Mouse (Mus musculus) midbrain, embryonic 12.5 days (tissue): ENCODE measurements around the gene Bcat2. TPM values are rescaled to one million over a fixed set of nuclear protein-coding genes. Genes with fewer than 3 reads are reported as not detected.

Experiments
- ATAC-seq: fragments of 200-750 bp; cut with Nextera tagmentation; 2 replicates; pipeline ENCODE4 v1.8.0; 2017; ENCODE audit warnings: low read depth, moderate TSS enrichment, moderate library complexity; ENCODE audit not compliant: low FRiP score
- H3K27ac ChIP-seq: fragments of 300-500 bp; sonication (generic); replicated peaks from 2 replicates; pipeline ENCODE4 v1.5.1; 2016; ENCODE audit warnings: mild to moderate bottlenecking
- H3K27me3 ChIP-seq: fragments of 300-500 bp; sonication (generic); 2 replicates; pipeline ENCODE4 v1.6.1; 2016; ENCODE audit warnings: mild to moderate bottlenecking
- H3K36me3 ChIP-seq: fragments of 300-500 bp; sonication (generic); 2 replicates; pipeline ENCODE4 v1.6.1; 2016
- H3K4me1 ChIP-seq: fragments of 300-500 bp; sonication (generic); 2 replicates; pipeline ENCODE4 v1.6.1; 2016
- H3K4me2 ChIP-seq: fragments of 300-500 bp; sonication (generic); replicated peaks from 2 replicates; pipeline ENCODE4 v1.6.1; 2016; ENCODE audit warnings: mild to moderate bottlenecking, moderate library complexity
- H3K4me3 ChIP-seq: fragments of 300-500 bp; sonication (generic); 2 replicates; pipeline ENCODE4 v1.5.1; 2016; ENCODE audit warnings: mild to moderate bottlenecking
- H3K9ac ChIP-seq: fragments of 300-500 bp; sonication (generic); replicated peaks from 2 replicates; pipeline ENCODE4 v1.6.1; 2016; ENCODE audit warnings: mild to moderate bottlenecking, moderate library complexity
- H3K9me3 ChIP-seq: fragments of 300-500 bp; sonication (generic); 2 replicates; pipeline ENCODE4 v1.6.1; 2016; ENCODE audit warnings: mild to moderate bottlenecking
- whole genome bisulfite sequencing: fragments of 180-500 bp; shearing (Covaris S2); methylation state at CpG from one replicate; pipeline ENCODE4 v1.1.7; 2016; 5-methylcytosine and 5-hydroxymethylcytosine counted together
- polyA plus RNA-seq: library from polyadenylated mRNA; unstranded; fragments of >200 nt; fragmentation: Nextera tagmentation; extraction: Ambion mirVana; gene quantifications from 2 replicates; pipeline ENCODE4 v1.2.1, GENCODE M21; 2016

The Bcat2 gene
- polyA plus RNA-seq, 1 experiment from 2014 or later, result 23.8 TPM

- H3K4me3 ChIP-seq, result no peak overlapping the region
- no peak overlapping the region for H3K4me2 ChIP-seq
- H3K36me3 ChIP-seq, result peaks cover 6% of the 10 kb centered on the region
- H3K27me3 ChIP-seq, result peaks cover 40% of the 10 kb centered on the region
- no peaks in the 10 kb centered on the region for H3K9me3 ChIP-seq
- 92% methylated on average over 10 of the region's 11 CpGs for WGBS
- no peak overlapping the region for H3K9ac ChIP-seq
- no peak for ATAC-seq
- peaks cover 12% of the 10 kb centered on the region for H3K4me1 ChIP-seq
- no peak overlapping the region for H3K27ac ChIP-seq
Measured at GRCm38 (mm10) chr7:45634946-45635681, 65.2 kb downstream of the Bcat2 start.

GRCm38 (mm10) chr7:45635711-45636688 is 66.0 kb downstream of the Bcat2 start:
- no peak overlapping the region for H3K4me3 ChIP-seq
- no peak overlapping the region for H3K9ac ChIP-seq
- H3K27me3 ChIP-seq, result peaks cover 40% of the 10 kb centered on the region
- peaks cover 6% of the 10 kb centered on the region for H3K36me3 ChIP-seq
- no peak for ATAC-seq
- no peaks in the 10 kb centered on the region for H3K9me3 ChIP-seq
- WGBS, result 92% methylated on average over 15 of the region's 15 CpGs
- H3K4me1 ChIP-seq, result peaks cover 12% of the 10 kb centered on the region
- H3K4me2 ChIP-seq, result no peak overlapping the region
- no peak overlapping the region for H3K27ac ChIP-seq

GRCm38 (mm10) chr7:45637710-45638109 is 67.8 kb downstream of the Bcat2 start:
- no peak for ATAC-seq
- Histone ChIP-seq H3K4me3 (no peak overlapping the region), H3K9me3 (no peaks in the 10 kb centered on the region), H3K36me3 (peaks cover 6% of the 10 kb centered on the region), H3K27me3 (peaks cover 23% of the 10 kb centered on the region), H3K9ac (no peak overlapping the region), H3K4me1 (peaks cover 17% of the 10 kb centered on the region), H3K27ac (no peak overlapping the region), H3K4me2 (no peak overlapping the region)
- 91% methylated on average over 6 of the region's 6 CpGs for WGBS

DNA sequence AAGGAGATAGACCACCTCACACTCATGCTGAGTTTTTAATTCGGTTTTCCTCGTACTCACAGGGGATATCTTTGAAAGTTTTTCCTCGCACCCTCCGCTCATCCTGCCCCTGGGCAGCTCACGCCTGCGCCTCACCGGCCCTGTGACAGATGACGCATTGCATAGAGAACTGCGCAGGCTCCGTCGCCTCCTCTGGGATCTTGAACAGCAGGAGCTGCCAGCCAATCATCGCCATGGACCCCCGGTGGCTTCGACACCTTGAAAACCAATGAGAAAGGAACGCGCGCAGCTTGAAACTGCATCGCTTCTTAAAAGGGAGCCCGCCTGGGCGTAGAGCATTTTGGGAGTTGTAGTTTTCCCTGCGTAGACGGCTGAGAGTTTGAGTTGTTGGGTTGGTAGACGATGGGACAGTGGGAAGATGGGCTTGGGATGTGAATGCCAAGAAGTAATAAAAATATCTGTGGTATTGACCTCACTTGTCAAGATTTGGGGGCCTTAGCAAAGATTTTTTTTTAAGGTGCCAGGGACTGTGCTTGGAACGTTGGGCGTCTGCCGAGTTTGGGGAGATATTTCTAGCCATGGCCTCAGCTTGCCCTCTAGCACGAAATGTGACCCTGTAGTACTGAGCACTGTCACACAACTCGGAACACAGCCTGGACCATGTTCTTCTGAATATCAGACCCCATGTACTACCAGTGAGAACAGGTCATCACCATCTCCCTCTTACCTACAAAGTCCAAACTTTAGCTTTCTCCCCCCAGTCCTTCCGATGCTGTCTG is 68.9 kb downstream of the Bcat2 start:
- peaks cover 6% of the 10 kb centered on the region for H3K36me3 ChIP-seq
- peaks cover 12% of the 10 kb centered on the region for H3K27me3 ChIP-seq
- H3K27ac ChIP-seq, result no peak overlapping the region
- peak overlapping the region; percentile 24; the same call in 1 of the 2 replicates for H3K4me3 ChIP-seq
- 19% methylated on average over 29 of the region's 29 CpGs for WGBS
- H3K4me1 ChIP-seq, result peaks cover 20% of the 10 kb centered on the region
- H3K9ac ChIP-seq, result no peak overlapping the region
- peak; percentile 85 for ATAC-seq
- H3K9me3 ChIP-seq, result no peaks in the 10 kb centered on the region
- H3K4me2 ChIP-seq, result peak overlapping the region; percentile 38

Other genes with a start within 250 kb of the Bcat2 start
- 7.9 and 8.2 TPM in 2 replicates for gene Trpm4, start 236.4 kb upstream of the Bcat2 start, polyA plus RNA-seq
- gene Hrc, start 234.9 kb upstream of the Bcat2 start, polyA plus RNA-seq, result 0.24 TPM in 1 of 2 replicates, not detected in the other
- 15.0 and 15.4 TPM in 2 replicates for gene Ppfia3, start 203.1 kb upstream of the Bcat2 start, polyA plus RNA-seq
- gene Lin7b, start 199.6 kb upstream of the Bcat2 start, polyA plus RNA-seq, result 2.6 and 2.9 TPM in 2 replicates
- gene Snrnp70, start 174.4 kb upstream of the Bcat2 start, polyA plus RNA-seq, result 294 and 300 TPM in 2 replicates
- not detected in 2 replicates for gene Kcna7, start 164.5 kb upstream of the Bcat2 start, polyA plus RNA-seq
- 0.22 and 0.43 TPM in 2 replicates for gene Ntf5, start 156.5 kb upstream of the Bcat2 start, polyA plus RNA-seq
- gene Lhb, start 149.3 kb upstream of the Bcat2 start, polyA plus RNA-seq, result not detected in 2 replicates
- gene Gys1, start 135.3 kb upstream of the Bcat2 start, polyA plus RNA-seq, result 29.7 and 32.4 TPM in 2 replicates
- gene Ruvbl2, start 132.1 kb upstream of the Bcat2 start, polyA plus RNA-seq, result 140 and 153 TPM in 2 replicates
- gene Ftl1, start 110.3 kb upstream of the Bcat2 start, polyA plus RNA-seq, result 5,715 and 6,077 TPM in 2 replicates
- 241 and 250 TPM in 2 replicates for gene Bax, start 103.3 kb upstream of the Bcat2 start, polyA plus RNA-seq
- gene Tulp2, start 88.3 kb upstream of the Bcat2 start, polyA plus RNA-seq, result 0.22 TPM in 2 replicates
- gene Gm45808, start 83.3 kb upstream of the Bcat2 start, polyA plus RNA-seq, result not detected in 2 replicates
- 3.2 and 3.6 TPM in 2 replicates for gene Dhdh, start 81.3 kb upstream of the Bcat2 start, polyA plus RNA-seq
- 102 and 106 TPM in 2 replicates for gene Nucb1, start 59.7 kb upstream of the Bcat2 start, polyA plus RNA-seq
- gene Ppp1r15a, start 43.9 kb upstream of the Bcat2 start, polyA plus RNA-seq, result 15.4 and 18.5 TPM in 2 replicates
- gene Plekha4, start 43.8 kb upstream of the Bcat2 start, polyA plus RNA-seq, result 0.70 and 0.96 TPM in 2 replicates
- 0.78 TPM in 1 of 2 replicates, not detected in the other for gene Hsd17b14, start 15.3 kb upstream of the Bcat2 start, polyA plus RNA-seq
- gene Fgf21, start 45.3 kb downstream of the Bcat2 start, polyA plus RNA-seq, result not detected in 2 replicates
- not detected in 2 replicates for gene Fut1, start 47.1 kb downstream of the Bcat2 start, polyA plus RNA-seq
- 0.18 and 0.31 TPM in 2 replicates for gene Izumo1, start 51.7 kb downstream of the Bcat2 start, polyA plus RNA-seq
- 10.7 and 11.6 TPM in 2 replicates for gene Rasip1, start 57.3 kb downstream of the Bcat2 start, polyA plus RNA-seq
- gene Mamstr, start 69.8 kb downstream of the Bcat2 start, polyA plus RNA-seq, result 2.3 and 2.7 TPM in 2 replicates
- gene Fut2, start 96.2 kb downstream of the Bcat2 start, polyA plus RNA-seq, result 0.10 and 0.33 TPM in 2 replicates
- gene Ntn5, start 113.9 kb downstream of the Bcat2 start, polyA plus RNA-seq, result 0.31 TPM in 1 of 2 replicates, not detected in the other
- 0.79 and 0.80 TPM in 2 replicates for gene Sec1, start 124.2 kb downstream of the Bcat2 start, polyA plus RNA-seq
- gene Car11, start 129.7 kb downstream of the Bcat2 start, polyA plus RNA-seq, result 17.0 and 18.8 TPM in 2 replicates
- 4.5 and 4.6 TPM in 2 replicates for gene Dbp, start 134.9 kb downstream of the Bcat2 start, polyA plus RNA-seq
- gene Rpl18, start 145.3 kb downstream of the Bcat2 start, polyA plus RNA-seq, result 688 and 721 TPM in 2 replicates
- 24.0 and 25.8 TPM in 2 replicates for gene Sphk2, start 147.8 kb downstream of the Bcat2 start, polyA plus RNA-seq
- gene Fam83e, start 151.1 kb downstream of the Bcat2 start, polyA plus RNA-seq, result 1.3 and 1.6 TPM in 2 replicates
- gene Spaca4, start 155.7 kb downstream of the Bcat2 start, polyA plus RNA-seq, result not detected in 2 replicates
- 10.6 and 11.1 TPM in 2 replicates for gene Lmtk3, start 213.6 kb downstream of the Bcat2 start, polyA plus RNA-seq
- 1.5 and 2.2 TPM in 2 replicates for gene Sult2b1, start 214.5 kb downstream of the Bcat2 start, polyA plus RNA-seq
- 288 and 293 TPM in 2 replicates for gene Cyth2, start 244.4 kb downstream of the Bcat2 start, polyA plus RNA-seq